Mouse (Mus musculus): Measurements from ENCODE around the gene Wdr81. TPM values are rescaled to one million over a fixed set of nuclear protein-coding genes. Genes with fewer than 3 reads are reported as not detected.
"Not testable (repeated sequence)": the region's sequence is repeated elsewhere in the genome, so short reads cannot be mapped to it uniquely, and the experiment has no call there.

The Wdr81 gene
- polyA plus RNA-seq, 1 experiment from 2014 or later: 4.6 TPM

DNA sequence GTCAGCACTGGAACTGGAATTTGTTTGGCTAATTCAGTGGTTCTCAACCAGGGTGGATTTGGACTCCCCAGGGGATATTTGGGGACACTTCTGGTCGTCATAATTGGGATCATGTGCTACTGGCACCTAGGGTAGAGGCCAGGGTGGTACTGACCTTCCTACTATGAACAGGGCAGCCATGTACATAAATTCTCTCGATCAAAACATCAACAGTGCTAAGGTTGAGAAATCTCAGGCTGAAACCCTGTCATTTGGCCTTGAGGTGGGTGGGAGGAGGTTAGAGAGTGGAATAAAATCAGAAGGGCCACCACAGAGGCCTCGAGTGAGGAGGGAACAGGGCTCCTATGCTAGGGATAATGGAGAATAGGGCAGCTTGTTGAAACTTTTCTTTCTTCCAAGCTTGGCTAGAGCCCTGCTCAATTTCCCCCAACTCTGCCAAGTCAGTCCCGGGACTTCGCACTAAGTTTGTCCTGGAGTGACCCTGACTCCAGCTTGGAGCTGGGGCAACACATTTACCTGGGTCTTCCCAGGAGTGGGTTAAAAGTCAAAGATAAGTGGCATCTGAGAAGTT lies 4.7 kb upstream of the Wdr81 start:
- no peak overlapping the region for H3K9ac ChIP-seq (replicated peaks; ENCODE audit: low read depth, low read length)
- WGBS: 76% methylated on average over 5 of the region's 5 CpGs
- no peaks in the 10 kb centered on the region for H3K9me3 ChIP-seq (ENCODE audit: control insufficient read depth, low read depth, low read length)
- H3K4me2 ChIP-seq (replicated peaks; ENCODE audit: low read depth, low read length): no peak overlapping the region; the same call in 1 of the 2 replicates
- ATAC-seq (ENCODE audit: insufficient number of reproducible peaks, insufficient read depth, low FRiP score, low read depth): no peak
- no peaks in the 10 kb centered on the region for H3K36me3 ChIP-seq (ENCODE audit: control insufficient read depth, insufficient read depth, low read length)
- no peak overlapping the region for H3K27ac ChIP-seq (ENCODE audit: low read length)
- peaks cover 33% of the 10 kb centered on the region for H3K4me1 ChIP-seq (ENCODE audit: control insufficient read depth, insufficient read depth, low read length)
- no peaks in the 10 kb centered on the region for H3K27me3 ChIP-seq (ENCODE audit: control insufficient read depth, insufficient read depth, low read length)
- H3K4me3 ChIP-seq (ENCODE audit: low read depth, low read length): no peak overlapping the region

DNA sequence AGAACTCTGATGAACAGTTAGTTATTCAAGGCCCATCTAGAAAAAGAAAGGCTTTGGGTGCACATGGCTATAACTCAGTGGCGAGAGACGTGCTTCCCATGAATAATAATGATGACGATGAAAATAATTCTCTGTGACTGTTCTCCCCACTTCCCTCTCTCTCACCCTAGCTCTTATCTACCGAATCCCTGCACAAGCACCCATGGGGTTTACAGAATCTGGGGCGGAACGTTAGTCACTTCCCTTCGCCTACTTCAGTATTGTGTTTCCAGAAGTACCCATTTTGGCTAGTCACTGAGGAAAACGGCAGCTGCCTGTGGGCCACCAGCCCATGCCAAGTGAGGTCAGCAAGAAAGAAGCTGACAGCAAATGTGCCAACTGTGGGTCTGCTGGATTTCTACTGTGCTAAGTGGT lies 4.1 kb upstream of the Wdr81 start:
- peaks cover 34% of the 10 kb centered on the region for H3K4me1 ChIP-seq (ENCODE audit: control insufficient read depth, insufficient read depth, low read length)
- no peaks in the 10 kb centered on the region for H3K27me3 ChIP-seq (ENCODE audit: control insufficient read depth, insufficient read depth, low read length)
- no peaks in the 10 kb centered on the region for H3K9me3 ChIP-seq (ENCODE audit: control insufficient read depth, low read depth, low read length)
- no peak overlapping the region for H3K4me2 ChIP-seq (replicated peaks; ENCODE audit: low read depth, low read length)
- H3K9ac ChIP-seq (replicated peaks; ENCODE audit: low read depth, low read length): no peak overlapping the region
- H3K4me3 ChIP-seq (ENCODE audit: low read depth, low read length): no peak overlapping the region
- ATAC-seq (ENCODE audit: insufficient number of reproducible peaks, insufficient read depth, low FRiP score, low read depth): no peak
- no peaks in the 10 kb centered on the region for H3K36me3 ChIP-seq (ENCODE audit: control insufficient read depth, insufficient read depth, low read length)
- 74% methylated on average over 8 of the region's 8 CpGs for WGBS
- no peak overlapping the region for H3K27ac ChIP-seq (ENCODE audit: low read length)

DNA sequence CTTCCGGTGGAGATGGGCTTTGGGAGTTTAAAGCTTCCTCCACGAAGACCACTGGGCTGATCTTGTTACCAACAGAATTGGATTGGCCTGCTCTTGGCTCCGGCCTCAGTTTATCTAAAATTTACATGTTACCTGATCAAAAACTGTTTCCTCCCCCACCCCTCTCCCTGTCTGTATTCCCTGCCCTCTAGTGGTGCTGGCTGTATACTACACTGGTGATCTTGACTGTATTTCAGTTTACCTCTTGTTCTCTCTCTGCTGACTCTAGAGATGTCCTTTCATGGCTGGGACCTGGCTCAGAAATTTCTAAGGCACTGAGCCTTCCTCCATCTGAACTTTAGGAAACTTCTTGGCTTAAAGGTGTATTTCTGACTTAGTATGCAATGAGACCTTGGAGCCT lies 3.7 kb upstream of the Wdr81 start:
- H3K4me2 ChIP-seq (replicated peaks; ENCODE audit: low read depth, low read length): no peak overlapping the region
- H3K9ac ChIP-seq (replicated peaks; ENCODE audit: low read depth, low read length): no peak overlapping the region
- no peak overlapping the region for H3K27ac ChIP-seq (ENCODE audit: low read length)
- no peak for ATAC-seq (ENCODE audit: insufficient number of reproducible peaks, insufficient read depth, low FRiP score, low read depth)
- no peaks in the 10 kb centered on the region for H3K9me3 ChIP-seq (ENCODE audit: control insufficient read depth, low read depth, low read length)
- H3K4me1 ChIP-seq (ENCODE audit: control insufficient read depth, insufficient read depth, low read length): peaks cover 29% of the 10 kb centered on the region
- no peaks in the 10 kb centered on the region for H3K27me3 ChIP-seq (ENCODE audit: control insufficient read depth, insufficient read depth, low read length)
- H3K36me3 ChIP-seq (ENCODE audit: control insufficient read depth, insufficient read depth, low read length): no peaks in the 10 kb centered on the region
- no peak overlapping the region for H3K4me3 ChIP-seq (ENCODE audit: low read depth, low read length)
- WGBS: 20% methylated on average over 3 of the region's 3 CpGs

DNA sequence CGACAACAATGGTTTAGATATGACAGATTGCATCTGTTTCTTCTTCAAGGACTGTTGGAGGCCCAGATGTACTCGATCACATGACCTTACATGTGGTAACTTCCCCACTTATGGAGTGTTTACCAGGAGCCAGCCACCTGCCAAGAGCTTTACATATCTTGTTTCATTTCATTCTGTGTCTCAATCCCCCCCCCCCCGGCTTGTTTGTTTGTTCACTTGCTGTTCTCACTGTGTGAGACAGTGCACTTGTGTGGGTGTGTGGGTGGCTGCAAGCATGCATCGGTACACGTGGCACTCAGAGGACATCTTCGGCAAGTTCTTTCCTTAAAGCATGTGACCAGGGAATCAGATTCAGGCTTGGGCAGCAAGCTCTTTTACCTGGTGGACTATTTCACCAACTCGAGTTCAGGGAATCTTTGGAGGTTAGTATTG lies 1.9 kb upstream of the Wdr81 start:
- Histone ChIP-seq H3K9ac (replicated peaks; ENCODE audit: low read depth, low read length) (no peak overlapping the region), H3K36me3 (ENCODE audit: control insufficient read depth, insufficient read depth, low read length) (no peaks in the 10 kb centered on the region; the same call in 1 of the 2 replicates), H3K27ac (ENCODE audit: low read length) (no peak overlapping the region), H3K27me3 (ENCODE audit: control insufficient read depth, insufficient read depth, low read length) (no peaks in the 10 kb centered on the region), H3K9me3 (ENCODE audit: control insufficient read depth, low read depth, low read length) (no peaks in the 10 kb centered on the region), H3K4me3 (ENCODE audit: low read depth, low read length) (no peak overlapping the region), H3K4me2 (replicated peaks; ENCODE audit: low read depth, low read length) (no peak overlapping the region), H3K4me1 (ENCODE audit: control insufficient read depth, insufficient read depth, low read length) (peaks cover 15% of the 10 kb centered on the region)
- 82% methylated on average over 7 of the region's 7 CpGs for WGBS
- ATAC-seq (ENCODE audit: insufficient number of reproducible peaks, insufficient read depth, low FRiP score, low read depth): no peak

DNA sequence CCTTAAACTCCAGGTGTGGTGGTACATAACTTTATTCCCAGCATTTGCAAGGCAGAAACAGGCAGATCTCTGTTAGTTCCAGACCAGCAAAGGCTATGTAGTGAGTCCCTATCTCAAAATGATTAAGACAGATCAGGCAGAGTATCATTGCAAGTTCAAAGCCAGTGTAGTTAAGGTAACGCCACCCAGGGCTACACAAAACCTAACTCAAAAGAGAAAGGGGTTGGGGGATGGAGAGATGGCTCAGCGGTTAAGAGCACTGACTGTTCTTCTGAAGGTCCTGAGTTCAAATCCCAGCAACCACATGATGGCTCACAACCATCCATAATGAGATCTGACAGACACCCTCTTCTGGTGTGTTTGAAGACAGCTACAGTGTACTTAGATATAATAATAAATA lies 1.5 kb upstream of the Wdr81 start:
- not testable (repeated sequence) for H3K36me3 ChIP-seq (ENCODE audit: control insufficient read depth, insufficient read depth, low read length); H3K9me3 ChIP-seq (ENCODE audit: control insufficient read depth, low read depth, low read length); H3K4me2 ChIP-seq (replicated peaks; ENCODE audit: low read depth, low read length); H3K4me3 ChIP-seq (ENCODE audit: low read depth, low read length); H3K9ac ChIP-seq (replicated peaks; ENCODE audit: low read depth, low read length); ATAC-seq (ENCODE audit: insufficient number of reproducible peaks, insufficient read depth, low FRiP score, low read depth); H3K27ac ChIP-seq (ENCODE audit: low read length); H3K27me3 ChIP-seq (ENCODE audit: control insufficient read depth, insufficient read depth, low read length)
- WGBS: 94% methylated on average over 2 of the region's 2 CpGs
- peaks cover 15% of the 10 kb centered on the region for H3K4me1 ChIP-seq (ENCODE audit: control insufficient read depth, insufficient read depth, low read length)

DNA sequence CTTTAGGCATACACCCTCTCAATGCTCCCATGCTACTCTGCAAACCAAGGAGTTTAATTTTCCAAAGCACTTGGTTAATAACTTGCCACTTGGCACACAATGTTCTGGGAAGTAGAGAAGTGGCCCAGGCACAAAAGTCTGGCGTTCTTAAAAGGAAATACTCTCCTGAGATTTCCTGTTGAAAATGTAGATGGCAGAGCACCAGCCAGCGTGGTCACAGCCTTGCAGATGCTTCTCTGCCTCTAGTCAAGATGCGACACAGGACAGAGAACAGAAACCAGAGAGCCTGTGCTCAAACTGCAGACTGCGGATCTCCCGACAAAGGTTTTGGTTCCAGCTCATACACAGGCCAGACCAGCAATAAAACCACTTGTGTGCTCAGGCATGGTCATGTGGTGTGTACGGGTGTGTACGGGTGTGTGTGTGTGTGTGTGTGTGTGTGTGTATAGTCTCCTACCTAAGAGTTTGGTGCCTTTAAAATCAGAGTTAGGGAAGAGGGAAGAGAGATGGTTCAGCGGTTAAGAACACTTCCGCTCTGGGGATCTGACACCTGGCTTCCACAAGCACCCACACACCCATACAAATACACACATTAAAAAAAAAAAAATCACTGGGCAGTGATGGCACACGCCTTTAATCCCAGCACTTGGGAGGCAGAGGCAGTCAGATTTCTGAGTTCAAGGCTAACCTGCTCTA lies 672 bp upstream of the Wdr81 start:
- 77% methylated on average over 10 of the region's 10 CpGs for WGBS
- H3K4me3 ChIP-seq (ENCODE audit: low read depth, low read length): peak overlapping the region; percentile 51
- H3K36me3 ChIP-seq (ENCODE audit: control insufficient read depth, insufficient read depth, low read length): no peaks in the 10 kb centered on the region; the same call in 1 of the 2 replicates
- peak overlapping the region; percentile 4; the same call in 1 of the 2 replicates for H3K27ac ChIP-seq (ENCODE audit: low read length)
- H3K4me2 ChIP-seq (replicated peaks; ENCODE audit: low read depth, low read length): peak overlapping the region; percentile 100
- peaks cover 15% of the 10 kb centered on the region for H3K4me1 ChIP-seq (ENCODE audit: control insufficient read depth, insufficient read depth, low read length)
- no peaks in the 10 kb centered on the region for H3K27me3 ChIP-seq (ENCODE audit: control insufficient read depth, insufficient read depth, low read length)
- no peak for ATAC-seq (ENCODE audit: insufficient number of reproducible peaks, insufficient read depth, low FRiP score, low read depth)
- no peaks in the 10 kb centered on the region for H3K9me3 ChIP-seq (ENCODE audit: control insufficient read depth, low read depth, low read length)
- no peak overlapping the region; the same call in 1 of the 2 replicates for H3K9ac ChIP-seq (replicated peaks; ENCODE audit: low read depth, low read length)

DNA sequence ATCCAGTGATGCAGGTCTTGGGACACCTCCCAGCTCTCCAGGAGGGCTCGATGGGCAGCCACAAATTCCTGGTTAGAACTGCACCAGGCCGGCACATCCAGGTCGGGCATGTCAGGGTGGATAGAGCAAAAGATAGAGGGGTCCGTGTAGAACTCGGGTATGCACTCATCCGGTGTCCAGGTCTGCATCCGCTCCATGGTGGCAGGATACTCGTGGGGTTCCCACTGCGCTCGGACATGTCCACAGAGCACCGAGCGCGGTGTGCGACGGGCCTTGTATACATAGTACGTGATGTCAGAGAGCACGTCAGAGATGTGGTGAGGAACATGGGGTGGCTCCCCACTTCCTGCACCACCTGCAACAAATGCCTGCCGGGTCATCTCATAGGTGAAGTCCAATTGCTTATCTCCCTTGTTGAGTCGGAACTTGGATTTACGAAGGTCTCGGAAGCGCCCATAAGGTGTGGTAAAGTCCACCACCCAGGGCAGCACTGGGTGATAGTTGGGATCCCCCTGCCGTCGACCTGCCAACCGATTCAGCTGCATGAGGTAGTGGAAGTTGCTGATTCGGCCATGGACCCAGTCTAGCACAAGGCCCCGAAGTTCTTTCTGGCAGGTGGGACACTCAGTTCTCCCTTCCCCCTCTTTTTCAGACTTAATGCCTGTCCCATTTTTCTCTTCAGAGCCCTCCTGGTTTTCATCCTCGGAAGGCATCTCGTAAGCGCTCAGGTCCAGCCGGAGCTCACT lies 1.5 kb downstream of the Wdr81 start:
- Histone ChIP-seq H3K4me1 (ENCODE audit: control insufficient read depth, insufficient read depth, low read length) (peaks cover 9% of the 10 kb centered on the region), H3K36me3 (ENCODE audit: control insufficient read depth, insufficient read depth, low read length) (no peaks in the 10 kb centered on the region; the same call in 1 of the 2 replicates), H3K9ac (replicated peaks; ENCODE audit: low read depth, low read length) (no peak overlapping the region), H3K27ac (ENCODE audit: low read length) (no peak overlapping the region), H3K4me3 (ENCODE audit: low read depth, low read length) (peak overlapping the region; percentile 51; the same call in 1 of the 2 replicates), H3K4me2 (replicated peaks; ENCODE audit: low read depth, low read length) (peak overlapping the region; percentile 100; the same call in 1 of the 2 replicates), H3K27me3 (ENCODE audit: control insufficient read depth, insufficient read depth, low read length) (no peaks in the 10 kb centered on the region), H3K9me3 (ENCODE audit: control insufficient read depth, low read depth, low read length) (no peaks in the 10 kb centered on the region)
- no peak for ATAC-seq (ENCODE audit: insufficient number of reproducible peaks, insufficient read depth, low FRiP score, low read depth)
- WGBS: 92% methylated on average over 31 of the region's 31 CpGs

DNA sequence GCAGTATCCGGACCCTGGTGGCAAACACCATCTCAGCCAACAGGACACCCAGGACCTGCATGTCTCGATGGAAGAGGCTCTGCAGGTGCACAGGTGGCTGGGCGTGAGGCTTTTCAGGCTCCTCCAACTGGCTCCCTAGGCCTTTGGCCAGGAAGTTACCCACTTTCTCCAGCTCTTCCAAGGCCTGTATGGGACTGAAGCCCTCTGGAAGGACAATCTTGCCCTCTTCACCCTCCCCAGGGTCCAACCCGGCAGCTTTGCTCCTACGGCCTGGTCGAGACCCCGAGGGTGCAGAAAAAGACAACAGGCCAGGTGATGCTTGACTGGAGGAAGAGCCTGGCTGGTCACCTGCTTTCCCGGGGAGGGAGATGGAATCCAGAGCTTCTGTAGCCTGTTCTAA lies 2.4 kb downstream of the Wdr81 start:
- 90% methylated on average over 8 of the region's 8 CpGs for WGBS
- no peaks in the 10 kb centered on the region for H3K27me3 ChIP-seq (ENCODE audit: control insufficient read depth, insufficient read depth, low read length)
- H3K9ac ChIP-seq (replicated peaks; ENCODE audit: low read depth, low read length): no peak overlapping the region
- H3K4me1 ChIP-seq (ENCODE audit: control insufficient read depth, insufficient read depth, low read length): peaks cover 9% of the 10 kb centered on the region
- ATAC-seq (ENCODE audit: insufficient number of reproducible peaks, insufficient read depth, low FRiP score, low read depth): no peak
- H3K9me3 ChIP-seq (ENCODE audit: control insufficient read depth, low read depth, low read length): no peaks in the 10 kb centered on the region
- no peak overlapping the region for H3K4me3 ChIP-seq (ENCODE audit: low read depth, low read length)
- H3K4me2 ChIP-seq (replicated peaks; ENCODE audit: low read depth, low read length): no peak overlapping the region
- no peak overlapping the region for H3K27ac ChIP-seq (ENCODE audit: low read length)
- no peaks in the 10 kb centered on the region; the same call in 1 of the 2 replicates for H3K36me3 ChIP-seq (ENCODE audit: control insufficient read depth, insufficient read depth, low read length)
